ENCODE assay signal across 16 mouse cellular contexts in the genomic region with DNA sequence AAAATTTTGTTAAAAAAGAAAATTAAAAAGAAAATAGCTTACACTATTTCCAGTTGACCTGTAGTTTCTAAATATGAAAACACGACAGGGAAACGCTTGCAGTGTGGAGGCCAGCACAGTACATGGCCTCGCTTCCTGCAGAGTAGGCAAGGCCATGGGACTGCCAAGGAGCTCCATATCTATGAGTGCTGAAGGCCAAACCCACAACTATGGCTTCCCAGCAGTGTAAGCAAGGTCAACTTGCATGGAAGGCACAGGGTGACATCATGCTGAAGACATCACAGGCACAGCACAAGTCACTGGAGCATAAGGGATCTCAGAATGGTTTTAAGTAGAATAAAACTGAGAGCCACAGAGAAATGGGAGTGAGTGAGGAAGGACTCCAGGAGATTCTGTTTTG.
"Had no signal": no experiment of that assay in that cellular context is flagged by ENCODE, and none has a peak within 500 bp of the region (broad histone marks: within the 10 kb centered on the region; RNA-seq: fewer than 3 reads in every experiment).

No protein-coding gene starts in this region.

- H3K4me3 ChIP-seq: limb, embryonic 12.5 days; liver, embryonic 15.5 days; midbrain, embryonic 12.5 days had no signal

- H3K9me3 ChIP-seq: limb, embryonic 12.5 days; liver, embryonic 15.5 days; midbrain, embryonic 12.5 days had no signal

- DNase-seq: kidney, adult 11 months; kidney, adult 9 months; kidney, postnatal 36 days; layer of hippocampus, adult 9-11 months; layer of hippocampus, postnatal 36 days; liver; lung, adult 2 months; lung, postnatal 4 days; right cerebral cortex, postnatal 14 days; thymus, adult 18-20 months; thymus, postnatal 14 days had no signal

- H3K27ac ChIP-seq: kidney, postnatal 0 days; limb, embryonic 12.5 days; liver, embryonic 15.5 days; midbrain, embryonic 12.5 days had no signal

- ATAC-seq: lung, postnatal 0 days had no signal

- H3K9ac ChIP-seq: limb, embryonic 12.5 days; liver, embryonic 15.5 days; midbrain, embryonic 12.5 days had no signal

- H3K36me3 ChIP-seq: limb, embryonic 12.5 days had no signal

- H3K4me2 ChIP-seq: limb, embryonic 12.5 days; liver, embryonic 15.5 days; midbrain, embryonic 12.5 days had no signal

- H3K4me1 ChIP-seq: liver, embryonic 15.5 days; midbrain, embryonic 12.5 days had no signal

- H3K27me3 ChIP-seq: limb, embryonic 12.5 days; liver, embryonic 15.5 days; midbrain, embryonic 12.5 days had no signal
